Mouse (Mus musculus) cerebellum, adult 2 months (tissue): Measurements from ENCODE around the gene Dag1.

Experiments
- CTCF ChIP-seq: fragments of 200-500 bp; IDR thresholded peaks from 2 replicates; pipeline ENCODE4 v1.5.1; 2011; ENCODE audit warnings: low read depth, mild to moderate bottlenecking, control low read depth, low read length, moderate library complexity, borderline replicate concordance; ENCODE audit not compliant: insufficient read depth
- POLR2A ChIP-seq: fragments of 200-500 bp; IDR thresholded peaks from 2 replicates; pipeline ENCODE4 v1.6.1; 2011; ENCODE audit warnings: low read length, control low read depth, borderline replicate concordance; ENCODE audit not compliant: insufficient read depth

DNA sequence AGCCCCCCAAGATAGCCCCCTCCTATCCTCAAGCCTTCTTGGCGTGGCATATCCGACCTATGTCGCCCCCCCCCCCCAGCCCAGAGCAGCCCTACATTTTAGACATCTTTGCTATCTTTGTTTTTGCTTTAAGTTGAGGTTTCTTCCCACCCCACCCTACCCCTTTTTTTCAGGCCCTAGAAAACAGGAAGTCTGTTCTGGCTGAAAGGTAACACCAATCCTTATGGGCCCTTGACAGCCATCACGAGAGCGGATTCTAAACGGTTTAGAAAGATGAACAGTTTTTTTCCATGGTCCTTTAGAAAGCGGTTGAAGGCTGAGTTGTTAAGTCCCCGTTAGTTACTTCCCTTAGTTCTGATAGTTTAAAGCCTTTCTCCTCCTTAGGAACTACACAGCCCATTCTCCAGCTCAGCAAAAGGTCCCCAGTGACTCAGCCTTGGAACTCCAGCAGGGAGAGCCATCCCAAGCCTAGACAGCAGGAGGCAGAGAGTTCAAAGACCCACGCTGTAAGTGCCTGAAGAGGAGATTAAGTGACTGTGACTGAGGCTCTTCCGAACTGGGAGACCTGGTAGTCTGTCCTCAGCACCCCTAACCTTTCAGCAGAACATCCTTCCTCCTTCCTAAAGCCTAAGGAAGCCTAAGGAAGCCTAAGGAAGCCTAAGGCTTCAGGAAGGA, 2.6 kb upstream of the Dag1 start:
- TF ChIP-seq CTCF (no peak), POLR2A (no peak)
